Mouse (Mus musculus) liver, embryonic 16.5 days (tissue): Measurements from ENCODE around the gene Cib3. TPM values are rescaled to one million over a fixed set of nuclear protein-coding genes. Genes with fewer than 3 reads are reported as not detected.
A peak's percentile ranks its signal among the peaks of the same experiment; 100 is the strongest.

ENCODE experiments used
- ATAC-seq: fragments of 200-750 bp; cut with Nextera tagmentation; 2 replicates; pipeline ENCODE4 v1.8.0; 2017; ENCODE audit warnings: low read depth, mild to moderate bottlenecking, moderate number of reproducible peaks, moderate library complexity
- H3K27ac ChIP-seq: fragments of 300-500 bp; sonication (generic); 2 replicates; pipeline ENCODE4 v1.5.1; 2014; ENCODE audit warnings: mild to moderate bottlenecking, low read length
- H3K27me3 ChIP-seq: fragments of 300-500 bp; sonication (generic); 2 replicates; pipeline ENCODE4 v1.6.1; 2014; ENCODE audit warnings: low read depth, low read length, mixed read lengths; ENCODE audit not compliant: control insufficient read depth, insufficient read depth
- H3K36me3 ChIP-seq: fragments of 300-500 bp; sonication (generic); 2 replicates; pipeline ENCODE4 v1.6.1; 2014; ENCODE audit warnings: mild to moderate bottlenecking; ENCODE audit not compliant: control insufficient read depth, insufficient read depth
- H3K4me1 ChIP-seq: fragments of 300-500 bp; sonication (generic); 2 replicates; pipeline ENCODE4 v1.6.1; 2014; ENCODE audit warnings: low read depth, low read length, mixed read lengths; ENCODE audit not compliant: control insufficient read depth
- H3K4me2 ChIP-seq: fragments of 300-500 bp; sonication (generic); 2 replicates; pipeline ENCODE4 v1.6.1; 2014; ENCODE audit warnings: low read depth, low read length, mixed read lengths
- H3K4me3 ChIP-seq: fragments of 300-500 bp; sonication (generic); 2 replicates; pipeline ENCODE4 v1.5.1; 2014; ENCODE audit warnings: low read depth, mild to moderate bottlenecking, low read length
- H3K9ac ChIP-seq: fragments of 300-500 bp; sonication (generic); 2 replicates; pipeline ENCODE4 v1.6.1; 2014; ENCODE audit warnings: low read depth, low read length
- H3K9me3 ChIP-seq: fragments of 300-500 bp; sonication (generic); replicated peaks from 2 replicates; pipeline ENCODE4 v1.6.1; 2016; ENCODE audit warnings: low read length; ENCODE audit not compliant: control insufficient read depth
- WGBS: fragments of 180-500 bp; shearing (Covaris S2); extraction: QIAGEN DNeasy Blood & Tissue Kit; methylation state at CpG from one replicate; pipeline ENCODE4 v1.1.7; 2014; ENCODE audit not compliant: insufficient replicate concordance; 5-methylcytosine and 5-hydroxymethylcytosine counted together
- polyA plus RNA-seq: library from polyadenylated mRNA; unstranded; fragments of >200 nt; fragmentation: Nextera tagmentation; extraction: Ambion mirVana; gene quantifications from 2 replicates; pipeline ENCODE4 v1.2.1, GENCODE M21; 2015

Gene Cib3
- not detected in 2 replicates for polyA plus RNA-seq

- Histone ChIP-seq H3K9ac (no peak within 1 kb of the TSS), H3K27me3 (no peaks in the 10 kb centered on the region), H3K4me3 (no peak within 1 kb of the TSS), H3K27ac (no peak within 1 kb of the TSS), H3K9me3 (no peaks in the 10 kb centered on the region), H3K4me2 (no peak within 1 kb of the TSS), H3K4me1 (no peaks in the 10 kb centered on the region; the same call in 1 of the 2 replicates), H3K36me3 (no peaks in the 10 kb centered on the region)
- WGBS, result 43% methylated on average over 4 of the region's 4 CpGs
- no peak for ATAC-seq
Observed at GRCm38 (mm10) chr8:72212751-72213150, at the start of gene Cib3. Cib3 (minus strand) TSS chr8:72212837.

GRCm38 (mm10) chr8:72261872-72262271 lies 49.2 kb upstream of the Cib3 start:
- no peak for ATAC-seq
- Histone ChIP-seq H3K4me1 (no peaks in the 10 kb centered on the region), H3K9me3 (no peaks in the 10 kb centered on the region), H3K27ac (no peak overlapping the region), H3K36me3 (no peaks in the 10 kb centered on the region), H3K27me3 (no peaks in the 10 kb centered on the region), H3K9ac (no peak overlapping the region), H3K4me2 (no peak overlapping the region), H3K4me3 (no peak overlapping the region)
- WGBS, result 50% methylated on average over 5 of the region's 5 CpGs

GRCm38 (mm10) chr8:72261431-72261830 lies 48.8 kb upstream of the Cib3 start:
- H3K27me3 ChIP-seq, result no peaks in the 10 kb centered on the region
- H3K36me3 ChIP-seq, result no peaks in the 10 kb centered on the region
- H3K27ac ChIP-seq, result no peak overlapping the region
- ATAC-seq, result no peak
- H3K9ac ChIP-seq, result no peak overlapping the region
- H3K4me2 ChIP-seq, result no peak overlapping the region
- H3K4me3 ChIP-seq, result no peak overlapping the region
- no peaks in the 10 kb centered on the region for H3K9me3 ChIP-seq
- no peaks in the 10 kb centered on the region for H3K4me1 ChIP-seq

GRCm38 (mm10) chr8:72261019-72261418 lies 48.4 kb upstream of the Cib3 start:
- no peaks in the 10 kb centered on the region for H3K4me1 ChIP-seq
- H3K4me2 ChIP-seq, result no peak overlapping the region
- H3K9me3 ChIP-seq, result no peaks in the 10 kb centered on the region
- no peak overlapping the region for H3K4me3 ChIP-seq
- H3K36me3 ChIP-seq, result no peaks in the 10 kb centered on the region
- ATAC-seq, result no peak
- no peak overlapping the region for H3K27ac ChIP-seq
- no peaks in the 10 kb centered on the region for H3K27me3 ChIP-seq
- H3K9ac ChIP-seq, result no peak overlapping the region
- 31% methylated on average over 2 of the region's 2 CpGs for WGBS

GRCm38 (mm10) chr8:72260585-72260984 lies 47.9 kb upstream of the Cib3 start:
- H3K9ac ChIP-seq, result no peak overlapping the region
- no peaks in the 10 kb centered on the region for H3K9me3 ChIP-seq
- no peaks in the 10 kb centered on the region for H3K4me1 ChIP-seq
- H3K4me3 ChIP-seq, result no peak overlapping the region
- no peak overlapping the region for H3K27ac ChIP-seq
- H3K4me2 ChIP-seq, result no peak overlapping the region
- WGBS, result 51% methylated on average over 4 of the region's 4 CpGs
- no peaks in the 10 kb centered on the region for H3K27me3 ChIP-seq
- H3K36me3 ChIP-seq, result no peaks in the 10 kb centered on the region
- no peak for ATAC-seq

- WGBS, result 58% methylated on average over 2 of the region's 2 CpGs
- 0 out of 2 replicates have a peak, but pooled peaks have one; percentile 28 for ATAC-seq
- H3K9me3 ChIP-seq, result no peaks in the 10 kb centered on the region
Observed at GRCm38 (mm10) chr8:72259862-72260261, 47.2 kb upstream of the Cib3 start.

GRCm38 (mm10) chr8:72257902-72258238 lies 45.2 kb upstream of the Cib3 start:
- Histone ChIP-seq H3K27me3 (no peaks in the 10 kb centered on the region), H3K4me3 (no peak overlapping the region), H3K36me3 (no peaks in the 10 kb centered on the region; the same call in 1 of the 2 replicates), H3K27ac (no peak overlapping the region), H3K4me2 (no peak overlapping the region), H3K9me3 (no peaks in the 10 kb centered on the region), H3K4me1 (no peaks in the 10 kb centered on the region), H3K9ac (no peak overlapping the region)
- 75% methylated on average over 1 of the region's 1 CpGs for WGBS
- no peak for ATAC-seq

More at GRCm38 (mm10) chr8:72259862-72260261, 47.2 kb upstream of the Cib3 start:
- Histone ChIP-seq H3K9ac (no peak overlapping the region), H3K4me1 (no peaks in the 10 kb centered on the region), H3K36me3 (no peaks in the 10 kb centered on the region), H3K27ac (no peak overlapping the region), H3K4me2 (no peak overlapping the region), H3K27me3 (no peaks in the 10 kb centered on the region), H3K4me3 (no peak overlapping the region)

- Histone ChIP-seq H3K4me2 (no peak overlapping the region), H3K4me1 (no peaks in the 10 kb centered on the region), H3K9ac (no peak overlapping the region), H3K27ac (no peak overlapping the region), H3K27me3 (no peaks in the 10 kb centered on the region), H3K9me3 (no peaks in the 10 kb centered on the region), H3K36me3 (peaks cover 3% of the 10 kb centered on the region; the same call in 1 of the 2 replicates), H3K4me3 (no peak overlapping the region)
- WGBS, result 46% methylated on average over 7 of the region's 7 CpGs
- no peak for ATAC-seq
Observed at GRCm38 (mm10) chr8:72257171-72257901, 44.7 kb upstream of the Cib3 start.

GRCm38 (mm10) chr8:72244610-72245009 lies 32.0 kb upstream of the Cib3 start:
- Histone ChIP-seq H3K27ac (no peak overlapping the region), H3K9ac (no peak overlapping the region), H3K27me3 (no peaks in the 10 kb centered on the region), H3K4me1 (peaks cover 20% of the 10 kb centered on the region), H3K4me3 (no peak overlapping the region), H3K36me3 (0 out of 2 replicates have a peak, but pooled peaks cover 3% of the 10 kb centered on the region), H3K4me2 (no peak overlapping the region), H3K9me3 (no peaks in the 10 kb centered on the region)
- no peak for ATAC-seq
- WGBS, result 13% methylated on average over 2 of the region's 2 CpGs
